In the genomic region with DNA sequence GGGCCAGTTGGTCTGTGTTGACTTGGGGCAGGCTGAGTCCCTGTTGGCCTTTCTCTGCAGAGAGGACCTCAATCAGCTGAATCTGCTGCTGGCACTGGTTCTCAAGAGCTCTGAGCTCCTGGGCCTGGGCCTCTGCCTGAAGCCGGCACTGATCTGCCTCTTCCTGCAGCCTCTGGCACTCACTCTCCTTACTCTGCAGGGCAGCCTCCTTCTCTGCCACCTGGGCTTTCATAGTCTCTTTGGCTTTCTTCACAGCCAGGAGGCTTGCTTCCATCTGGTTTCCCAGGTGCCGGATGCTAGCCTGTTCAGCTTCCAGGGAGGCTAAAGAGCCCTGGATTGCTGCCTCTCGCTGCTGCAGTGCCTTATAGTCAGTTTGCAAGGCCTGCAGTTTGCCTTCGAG, we compare ENCODE assay signal across 32 mouse cellular contexts. TPM values are rescaled to one million over a fixed set of nuclear protein-coding genes. Genes with fewer than 3 reads are reported as not detected.
DNase-seq lines count a peak whose midpoint lies in the region; ATAC-seq and TF ChIP-seq lines count a peak whose summit lies in the region.
"Had no signal": no experiment of that assay in that cellular context is flagged by ENCODE, and none has a peak within 500 bp of the region (broad histone marks: within the 10 kb centered on the region; RNA-seq: fewer than 3 reads in every experiment).

No protein-coding gene starts in this region.

- no peak overlapping the region for H3K4me3 ChIP-seq in gastrocnemius, adult 2 months
- no peak overlapping the region for H3K4me3 ChIP-seq in intestine, embryonic 16.5 days (ENCODE audit: low read length)
- H3K4me3 ChIP-seq: forebrain, embryonic 10.5 days; liver, embryonic 13.5 days; stomach, embryonic 15.5 days had no signal

- WGBS in intestine, embryonic 16.5 days = 90% methylated on average over 4 of the region's 4 CpGs

- H3K4me1 ChIP-seq in intestine, embryonic 16.5 days (ENCODE audit: control insufficient read depth, insufficient read depth, low read length) = no peaks in the 10 kb centered on the region
- H3K4me1 ChIP-seq: forebrain, embryonic 10.5 days; liver, embryonic 13.5 days; stomach, embryonic 15.5 days had no signal

- H3K9me3 ChIP-seq in intestine, embryonic 16.5 days (ENCODE audit: control insufficient read depth, low read length) = no peaks in the 10 kb centered on the region
- H3K9me3 ChIP-seq: forebrain, embryonic 10.5 days; liver, embryonic 13.5 days; stomach, embryonic 15.5 days had no signal

- peak; percentile 37 for DNase-seq in gastrocnemius, adult 2 months
- no peak for DNase-seq in gastrocnemius, adult 8-10 months (ENCODE audit: low spot score in 2 of 2)
- peak; percentile 43 for DNase-seq in right cerebral cortex, postnatal 25 days
- DNase-seq in right cerebral cortex, adult 2 months (ENCODE audit: low spot score in 2 of 2) = no peak
- peak; percentile 3 to 10 for DNase-seq in cerebellum, postnatal 10 days
- DNase-seq in left cerebral cortex, postnatal 4 days = no peak
- DNase-seq: adrenal gland, postnatal 25 days; forebrain, postnatal 0 days; kidney, adult 8-10 months; kidney, postnatal 10 days; liver, embryonic 13.5 days; lung, adult 2 months; lung, postnatal 14 days; thymus, adult 18-20 months; thymus, postnatal 4 days had no signal

- no peak overlapping the region for H3K4me2 ChIP-seq in intestine, embryonic 16.5 days (ENCODE audit: low read depth, low read length)
- H3K4me2 ChIP-seq: hindbrain, embryonic 14.5 days; liver, embryonic 13.5 days; midbrain, embryonic 11.5 days; stomach, embryonic 15.5 days had no signal

- no peak for ATAC-seq in intestine, embryonic 16.5 days
- ATAC-seq: CD4-positive, CD25-positive, alpha-beta regulatory T cell, adult 4 months; forebrain, postnatal 0 days; inflammation-experienced regulatory T-cells, adult 6 months had no signal

- H3K27ac ChIP-seq in gastrocnemius, adult 2 months = no peak overlapping the region
- H3K27ac ChIP-seq in intestine, embryonic 16.5 days (ENCODE audit: low read length) = no peak overlapping the region
- H3K27ac ChIP-seq: forebrain, embryonic 10.5 days; hindbrain, embryonic 14.5 days; liver, embryonic 13.5 days; stomach, embryonic 15.5 days had no signal

- intact Hi-C loops in gastrocnemius, adult 2 months (cut with DNase I) = no loop called here
- intact Hi-C loops in left cerebral cortex, postnatal 4 days (cut with DNase I) = no loop called here

- no peak overlapping the region for H3K9ac ChIP-seq in intestine, embryonic 16.5 days (ENCODE audit: low read depth, low read length)
- H3K9ac ChIP-seq: forebrain, postnatal 0 days; hindbrain, embryonic 14.5 days; liver, embryonic 13.5 days; stomach, embryonic 15.5 days had no signal

- TF ChIP-seq CTCF in gastrocnemius, adult 2 months (IDR thresholded peaks at IDR 0.05) = no peak

- no peaks in the 10 kb centered on the region for H3K27me3 ChIP-seq in intestine, embryonic 16.5 days (replicated peaks; ENCODE audit: control insufficient read depth, insufficient read depth, low read length)
- H3K27me3 ChIP-seq: liver, embryonic 13.5 days; stomach, embryonic 15.5 days had no signal

- H3K36me3 ChIP-seq in intestine, embryonic 16.5 days (ENCODE audit: control insufficient read depth, insufficient read depth, low read length) = peaks cover 8% of the 10 kb centered on the region; the same call in 1 of the 2 replicates

RNA-seq across cellular contexts. Expression of a gene that starts 22.6 kb away (rescaled TPM):
- under 1 TPM in 1 of 2 experiments, not detected in 1; 0.15 TPM for total RNA-seq in gastrocnemius, adult 2 months (2021)
- not detected for total RNA-seq in gastrocnemius, adult 8-10 months (2022)
- polyA plus RNA-seq in intestine, embryonic 16.5 days (2015; fragmentation: Nextera tagmentation; extraction: Ambion mirVana) = 1.8 and 2.0 TPM in 2 replicates
- not detected for total RNA-seq in left cerebral cortex, postnatal 4 days (2021)
- total RNA-seq: adrenal gland, postnatal 25 days; forebrain, postnatal 0 days; layer of hippocampus, adult 18-20 months; left cerebral cortex, postnatal 14 days; midbrain, postnatal 0 days had no signal
- polyA plus RNA-seq: embryonic facial prominence, embryonic 11.5 days; forebrain, postnatal 0 days had no signal

RNA-seq across cellular contexts. Expression of a gene that starts 22.8 kb away (rescaled TPM):
- total RNA-seq in gastrocnemius, adult 2 months (2021) = 100 to 1,000 TPM; 160 to 205 TPM
- 100 to 1,000 TPM; 151 to 190 (median 177) TPM for total RNA-seq in gastrocnemius, adult 8-10 months (2022)
- polyA plus RNA-seq in intestine, embryonic 16.5 days (2015; fragmentation: Nextera tagmentation; extraction: Ambion mirVana) = 8.5 and 11.4 TPM in 2 replicates
- total RNA-seq in left cerebral cortex, postnatal 4 days (2021) = 10 to 100 TPM; 16.6 to 17.5 TPM

RNA-seq across cellular contexts. Expression of a gene that starts 32.9 kb away (rescaled TPM):
- not detected for total RNA-seq in gastrocnemius, adult 2 months (2021)
- not detected for total RNA-seq in gastrocnemius, adult 8-10 months (2022)
- 0.02 TPM in 1 of 2 replicates, not detected in the other for polyA plus RNA-seq in intestine, embryonic 16.5 days (2015; fragmentation: Nextera tagmentation; extraction: Ambion mirVana)
- not detected for total RNA-seq in left cerebral cortex, postnatal 4 days (2021)
- total RNA-seq: common myeloid progenitor, adult 5-6 weeks; forebrain, postnatal 0 days; gastrocnemius, adult 18-20 months; heart, adult 8-10 months; heart, postnatal 25 days; layer of hippocampus, adult 18-20 months; left cerebral cortex, postnatal 14 days; midbrain, postnatal 0 days had no signal
- polyA plus RNA-seq: embryonic facial prominence, embryonic 11.5 days; heart, embryonic 14.5 days; limb, embryonic 14.5 days; liver, embryonic 13.5 days; midbrain, embryonic 11.5 days; stomach, embryonic 15.5 days had no signal

Comparison
In these comparisons a context has a peak if more than half of its experiments do, and no peak if none do; other contexts are left out.
1. DNase-seq: peak in gastrocnemius, adult 2 months (single experiment), right cerebral cortex, postnatal 25 days (single experiment) and cerebellum, postnatal 10 days (2 of 2); none in gastrocnemius, adult 8-10 months (0 of 2), right cerebral cortex, adult 2 months (0 of 2) and left cerebral cortex, postnatal 4 days (single experiment).
2. RNA of a gene that starts 22.8 kb away (total RNA-seq): 160 to 205 TPM in gastrocnemius, adult 2 months and 151 to 190 TPM in gastrocnemius, adult 8-10 months; 16.6 to 17.5 TPM in left cerebral cortex, postnatal 4 days; every median in the first group is over 4 times any median in the second.